Mouse (Mus musculus) lung, postnatal 0 days (tissue): ENCODE measurements at regions not wholly inside any gene's neighbourhood (a gene's known extent, or its start where the extent isn't known, plus 50 kb on each side); places are given as distances from the start of the nearest gene placed in this dataset.

Source experiments
- CTCF ChIP-seq: IDR thresholded peaks from 2 replicates; pipeline ENCODE4 v1.5.1; 2016; ENCODE audit warnings: antibody characterized with exemption, mild to moderate bottlenecking
- EP300 ChIP-seq: IDR thresholded peaks from 2 replicates; pipeline ENCODE4 v1.6.1; 2016; ENCODE audit warnings: antibody characterized with exemption, mild to moderate bottlenecking, control low read depth

DNA sequence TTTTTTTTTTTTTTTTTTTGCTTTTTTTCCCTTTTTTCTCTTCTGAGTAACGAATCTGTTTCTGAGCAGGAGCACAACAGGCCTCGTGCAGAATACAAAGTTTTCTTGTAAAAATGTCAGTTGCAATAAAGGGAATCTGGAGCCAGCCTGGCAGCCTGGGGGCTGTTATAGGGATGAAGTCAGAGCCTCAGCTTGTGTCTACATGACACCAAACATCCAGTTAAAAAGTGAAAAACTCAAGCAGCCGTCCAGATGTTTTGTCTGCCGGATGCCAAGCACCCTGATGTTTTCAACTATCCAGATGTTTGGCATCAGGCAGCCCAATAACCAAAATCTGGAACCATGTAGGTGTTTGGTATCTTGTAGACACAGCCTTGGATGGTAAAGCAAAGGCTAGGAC lies 79.4 kb upstream of the Prep start:
- TF ChIP-seq CTCF (no peak), EP300 (no peak)
